Mouse (Mus musculus): ENCODE data around the gene Frmd5.
A peak's percentile ranks its signal among the peaks of the same experiment; 100 is the strongest.

The Frmd5 gene

GRCm38 (mm10) chr2:121614483-121615198, 192.2 kb downstream of the Frmd5 start:
- no peak for DNase-seq

GRCm38 (mm10) chr2:121612112-121612511, 194.8 kb downstream of the Frmd5 start:
- no peak for DNase-seq

GRCm38 (mm10) chr2:121610008-121610884, 196.6 kb downstream of the Frmd5 start:
- DNase-seq = no peak

- no peak for DNase-seq
Observed at GRCm38 (mm10) chr2:121609141-121609724, 197.7 kb downstream of the Frmd5 start.

- no peak for DNase-seq
Observed at GRCm38 (mm10) chr2:121602397-121602796, 204.5 kb downstream of the Frmd5 start.

GRCm38 (mm10) chr2:121601543-121601942, 205.3 kb downstream of the Frmd5 start:
- no peak for DNase-seq

- no peak for DNase-seq
Observed at GRCm38 (mm10) chr2:121600736-121601135, 206.2 kb downstream of the Frmd5 start.

- no peak for DNase-seq
Observed at GRCm38 (mm10) chr2:121598249-121598648, 208.6 kb downstream of the Frmd5 start.

GRCm38 (mm10) chr2:121596621-121597020, 210.3 kb downstream of the Frmd5 start:
- DNase-seq = no peak

GRCm38 (mm10) chr2:121594660-121595291, 212.1 kb downstream of the Frmd5 start:
- DNase-seq = no peak

GRCm38 (mm10) chr2:121594131-121594530, 212.8 kb downstream of the Frmd5 start:
- no peak for DNase-seq

- DNase-seq = peak; percentile 12
Observed at GRCm38 (mm10) chr2:121588309-121588694, 218.6 kb downstream of the Frmd5 start.

GRCm38 (mm10) chr2:121587523-121588308, 219.2 kb downstream of the Frmd5 start:
- no peak for DNase-seq

- DNase-seq = no peak
Observed at GRCm38 (mm10) chr2:121584705-121585104, 222.2 kb downstream of the Frmd5 start.

GRCm38 (mm10) chr2:121583468-121584116, 223.3 kb downstream of the Frmd5 start:
- peak; percentile 30 for DNase-seq

- DNase-seq = no peak
Observed at GRCm38 (mm10) chr2:121582809-121583376, 224.0 kb downstream of the Frmd5 start.

GRCm38 (mm10) chr2:121575741-121576201, 231.1 kb downstream of the Frmd5 start:
- DNase-seq = no peak

GRCm38 (mm10) chr2:121574066-121574630, 232.7 kb downstream of the Frmd5 start:
- no peak for DNase-seq

- peak; percentile 84 for DNase-seq
Observed at GRCm38 (mm10) chr2:121571780-121572179, 235.1 kb downstream of the Frmd5 start.

- no peak for DNase-seq
Observed at GRCm38 (mm10) chr2:121570999-121571655, 235.8 kb downstream of the Frmd5 start.

Measured in kidney, adult 9 months (tissue).